Mouse (Mus musculus) kidney, adult 2 months (tissue): ENCODE data around the gene Srsf10.

ENCODE experiments used
- CTCF ChIP-seq: fragments of 200-500 bp; conservative IDR thresholded peaks from 2 replicates; pipeline ENCODE4 v1.5.1; 2011; ENCODE audit warnings: low read depth, mild to moderate bottlenecking, control low read depth, low read length, moderate library complexity, mixed read lengths; ENCODE audit not compliant: insufficient read depth, insufficient read length
- POLR2A ChIP-seq: fragments of 200-500 bp; IDR thresholded peaks from one replicate; pipeline ENCODE4 v1.6.1; 2011; ENCODE audit warnings: low read depth, low read length, control low read depth

DNA sequence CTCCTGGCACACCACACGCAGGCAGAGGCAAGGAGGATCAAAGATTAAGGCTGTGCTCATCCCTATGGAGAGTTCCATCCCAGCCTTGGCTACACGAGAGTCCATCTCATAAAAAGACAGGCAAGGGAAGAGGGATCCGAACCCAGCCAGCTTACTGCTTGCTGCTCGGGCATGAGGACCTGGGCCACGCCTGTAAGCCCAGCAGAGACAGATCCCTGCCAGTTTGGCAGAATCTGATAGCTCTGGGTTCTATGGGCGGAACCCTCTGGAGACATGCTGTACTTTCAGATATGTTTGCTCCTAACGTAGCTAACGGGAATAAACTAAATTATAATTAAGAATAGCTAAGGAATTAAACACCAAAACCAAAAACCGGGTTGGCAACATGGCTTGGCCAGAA, 3.6 kb upstream of the Srsf10 start:
- TF ChIP-seq CTCF (no peak), POLR2A (no peak)
